Mouse (Mus musculus) testis, adult 2 months (tissue): ENCODE results near the gene Ucp2.

Source experiments
- CTCF ChIP-seq: fragments of 200-500 bp; IDR thresholded peaks from 2 replicates; pipeline ENCODE4 v1.5.1; 2012; ENCODE audit warnings: low read depth, mild to moderate bottlenecking, inconsistent platforms, low read length, moderate library complexity; ENCODE audit not compliant: control insufficient read depth, insufficient read depth, insufficient replicate concordance
- POLR2A ChIP-seq: fragments of 200-500 bp; IDR thresholded peaks from 2 replicates; pipeline ENCODE4 v1.6.1; 2012; ENCODE audit warnings: low read depth, mild to moderate bottlenecking, inconsistent platforms, low read length, moderate library complexity; ENCODE audit not compliant: control insufficient read depth

GRCm38 (mm10) chr7:100520204-100520603, 27.1 kb downstream of the Ucp2 start:
- no peak for TF ChIP-seq CTCF
- no peak for TF ChIP-seq POLR2A
